Mouse (Mus musculus) spleen, adult 2 months (tissue): ENCODE measurements around the gene Pla2g12b.

Experiments used
- CTCF ChIP-seq: fragments of 200-500 bp; IDR thresholded peaks from 2 replicates; pipeline ENCODE4 v1.5.1; 2011; ENCODE audit warnings: mild to moderate bottlenecking, inconsistent platforms; ENCODE audit not compliant: insufficient read depth, insufficient read length, insufficient replicate concordance; ENCODE audit errors: extremely low read depth
- POLR2A ChIP-seq: fragments of 200-500 bp; IDR thresholded peaks from 2 replicates; pipeline ENCODE4 v1.6.1; 2011; ENCODE audit warnings: low read depth, low read length, inconsistent platforms

DNA sequence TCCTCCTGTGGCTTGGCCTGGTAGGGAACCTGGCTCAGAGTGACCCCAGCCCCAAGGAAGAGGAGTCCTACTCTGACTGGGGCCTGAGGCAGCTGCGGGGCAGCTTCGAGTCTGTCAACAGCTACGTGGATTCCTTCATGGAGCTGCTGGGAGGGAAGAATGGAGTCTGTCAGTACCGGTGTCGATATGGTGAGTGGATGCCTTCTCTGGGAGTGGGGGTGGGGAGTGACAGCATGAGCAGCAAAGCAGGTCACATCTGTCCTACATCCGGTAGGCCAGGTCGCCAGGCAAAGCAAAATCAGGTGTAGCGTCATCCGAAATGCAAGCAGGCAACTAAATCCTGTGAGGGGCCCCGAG lies 311 bp downstream of the Pla2g12b start:
- no peak for TF ChIP-seq CTCF
- no peak for TF ChIP-seq POLR2A
